Mouse (Mus musculus) adrenal gland, postnatal 14 days (tissue): ENCODE data around the gene Evx2. TPM values are rescaled to one million over a fixed set of nuclear protein-coding genes. Genes with fewer than 3 reads are reported as not detected.

Experiments
- DNase-seq: peaks from one replicate; pipeline ENCODE4 v3.0.0; 2021; ENCODE audit warnings: mixed read lengths
- long read RNA-seq, 2 experiments: library from polyadenylated mRNA; stranded (forward); transcript quantifications; one replicate each; pipeline ENCODE4 v2.0.0; 2021
- total RNA-seq: library from RNA; stranded (reverse); gene quantifications from 2 replicates; pipeline ENCODE4 v1.2.3, GENCODE M21; 2021

Evx2 gene
- not detected in 2 replicates for total RNA-seq
- long read RNA-seq, experiment 1: 0 reads
- long read RNA-seq, experiment 2: 0 reads

DNA sequence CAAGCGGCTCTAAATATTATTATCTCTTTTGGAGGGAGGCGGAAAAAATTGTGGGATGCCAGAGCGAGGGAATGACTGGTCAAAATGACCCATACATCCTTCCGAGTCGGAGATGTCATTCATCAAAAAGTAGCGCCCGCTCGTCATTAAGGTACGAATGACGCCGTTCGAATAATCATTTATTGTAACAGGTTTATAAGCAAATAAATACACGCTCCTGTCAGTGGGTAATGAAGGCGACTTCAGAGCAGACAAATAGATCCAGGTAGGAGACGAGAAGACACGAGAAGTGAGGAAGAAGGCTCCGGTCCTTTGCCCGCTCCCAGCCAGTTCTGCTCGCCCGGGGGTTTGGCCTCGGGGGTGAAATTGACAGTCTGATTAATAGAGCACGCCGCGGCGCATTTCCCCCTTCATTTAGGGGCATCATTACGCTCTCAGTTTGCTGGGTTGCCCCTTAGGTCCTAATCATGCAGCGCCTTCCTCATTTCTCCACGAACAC, at the start of gene Evx2:
TSS of gene Evx2 (minus strand) at position 51 of the 499 bp plus-strand sequence.
- DNase-seq: no peak

GRCm38 (mm10) chr2:74708676-74709075, 49.3 kb upstream of the Evx2 start:
- peak; percentile 61 for DNase-seq

GRCm38 (mm10) chr2:74707599-74707998, 48.2 kb upstream of the Evx2 start:
- DNase-seq: no peak

- no peak for DNase-seq
Measured at GRCm38 (mm10) chr2:74706393-74706960, 47.1 kb upstream of the Evx2 start.

DNA sequence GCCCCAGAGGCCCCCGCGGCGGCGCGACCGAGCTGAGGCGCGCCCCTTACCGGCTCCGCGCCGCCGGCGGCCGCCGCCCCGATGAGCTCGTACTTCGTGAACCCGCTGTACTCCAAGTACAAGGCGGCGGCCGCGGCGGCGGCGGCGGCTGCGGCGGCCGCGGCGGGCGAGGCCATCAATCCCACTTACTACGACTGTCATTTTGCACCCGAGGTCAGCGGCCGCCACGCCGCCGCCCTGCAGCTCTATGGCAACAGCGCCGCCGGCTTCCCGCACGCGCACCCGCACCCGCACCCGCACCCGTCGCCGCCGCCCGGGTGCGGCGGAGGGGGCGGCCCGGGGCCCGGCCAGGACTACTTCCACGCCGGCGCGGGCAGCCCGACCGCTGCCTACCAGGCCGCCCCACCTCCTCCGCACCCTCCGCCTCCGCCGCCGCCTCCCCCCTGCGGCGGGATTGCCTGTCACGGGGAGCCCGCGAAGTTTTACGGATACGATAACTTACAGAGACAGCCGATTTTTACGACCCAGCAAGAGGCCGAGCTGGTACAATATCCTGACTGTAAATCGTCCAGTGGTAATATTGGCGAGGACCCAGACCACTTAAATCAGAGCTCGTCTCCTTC, 46.2 kb upstream of the Evx2 start:
- peak; percentile 86 for DNase-seq

DNA sequence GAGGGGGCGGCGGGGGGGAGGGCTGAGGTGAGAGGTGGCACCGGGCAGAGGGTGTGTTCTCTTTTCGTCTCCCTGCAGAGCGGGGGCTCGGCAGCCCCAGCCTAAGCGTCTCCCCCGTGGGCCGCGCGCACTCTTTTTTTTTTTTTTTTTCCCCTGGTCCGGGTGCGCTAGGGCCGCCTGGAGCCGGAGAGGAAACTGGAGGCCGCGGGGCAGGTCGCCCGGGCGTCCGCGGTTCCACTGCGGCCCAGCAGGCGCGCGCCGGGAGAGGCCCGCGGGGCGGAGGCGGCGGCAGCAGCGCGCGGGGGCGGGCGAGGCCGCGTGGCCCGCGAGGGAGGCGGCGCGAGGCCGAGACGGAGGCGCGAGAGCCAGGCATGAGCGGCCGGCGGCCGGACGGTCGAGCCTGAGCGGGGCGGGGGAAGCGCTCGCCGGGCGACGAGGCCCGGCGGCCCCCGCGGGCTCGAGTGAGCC, 45.7 kb upstream of the Evx2 start:
- peak; percentile 73 for DNase-seq

- peak; percentile 91 for DNase-seq
Measured at GRCm38 (mm10) chr2:74704393-74704998, 45.1 kb upstream of the Evx2 start, which contains the start of gene Hoxd8. TSS of gene Hoxd8 (plus strand) at chr2:74704615.

GRCm38 (mm10) chr2:74703720-74704392, 44.5 kb upstream of the Evx2 start:
- DNase-seq: no peak

DNA sequence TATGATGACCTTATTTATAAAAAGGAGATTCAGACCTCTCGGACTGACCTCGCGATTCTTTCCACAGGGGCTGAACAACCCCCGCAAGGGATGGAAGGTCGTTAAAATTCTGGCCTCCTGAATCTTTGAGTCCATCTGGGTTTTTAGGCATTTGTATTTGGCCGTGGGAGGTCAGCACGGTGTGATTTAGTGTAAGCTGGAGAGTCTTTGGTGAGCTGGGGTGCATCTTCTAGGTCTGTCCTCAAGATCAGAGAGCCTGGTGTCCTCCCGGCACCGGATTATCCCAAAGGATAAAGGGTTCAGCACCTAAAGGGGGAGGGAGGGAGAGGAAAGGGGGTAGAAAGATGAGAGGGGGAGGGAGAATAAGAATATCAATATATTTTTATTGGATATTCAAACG, 44.0 kb upstream of the Evx2 start:
- DNase-seq: no peak

GRCm38 (mm10) chr2:74702820-74703219, 43.5 kb upstream of the Evx2 start:
- no peak for DNase-seq

GRCm38 (mm10) chr2:74701949-74702819, 42.8 kb upstream of the Evx2 start:
- peak; percentile 85 for DNase-seq

DNA sequence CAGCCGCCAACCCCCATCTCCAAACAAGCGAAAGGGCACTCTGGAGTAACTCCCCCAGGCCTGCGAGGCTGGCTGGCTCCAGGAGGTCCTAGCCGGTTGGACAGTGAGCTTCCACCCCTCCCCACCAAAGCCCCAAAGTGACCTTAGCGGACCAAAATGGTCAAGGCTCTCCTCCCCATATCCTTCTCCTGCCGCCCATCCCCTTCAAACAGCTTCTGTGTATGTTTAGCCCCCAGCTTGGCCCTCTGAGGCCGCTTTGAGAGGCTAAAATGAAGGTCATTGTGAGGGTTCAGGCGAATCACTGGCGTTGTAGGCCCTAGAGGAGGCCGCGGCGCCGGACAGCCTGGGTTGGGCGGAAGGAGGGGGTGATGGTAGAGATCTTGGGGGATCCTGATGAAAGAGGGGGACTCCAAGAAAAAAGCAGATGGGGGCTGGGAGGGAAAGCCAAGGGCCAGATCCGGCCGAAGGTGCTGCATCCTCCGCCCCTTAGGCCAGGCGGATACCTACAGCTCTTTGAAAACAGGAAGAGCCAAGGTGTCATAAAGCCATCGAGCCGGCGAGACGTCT, 41.3 kb upstream of the Evx2 start:
- DNase-seq: no peak

DNA sequence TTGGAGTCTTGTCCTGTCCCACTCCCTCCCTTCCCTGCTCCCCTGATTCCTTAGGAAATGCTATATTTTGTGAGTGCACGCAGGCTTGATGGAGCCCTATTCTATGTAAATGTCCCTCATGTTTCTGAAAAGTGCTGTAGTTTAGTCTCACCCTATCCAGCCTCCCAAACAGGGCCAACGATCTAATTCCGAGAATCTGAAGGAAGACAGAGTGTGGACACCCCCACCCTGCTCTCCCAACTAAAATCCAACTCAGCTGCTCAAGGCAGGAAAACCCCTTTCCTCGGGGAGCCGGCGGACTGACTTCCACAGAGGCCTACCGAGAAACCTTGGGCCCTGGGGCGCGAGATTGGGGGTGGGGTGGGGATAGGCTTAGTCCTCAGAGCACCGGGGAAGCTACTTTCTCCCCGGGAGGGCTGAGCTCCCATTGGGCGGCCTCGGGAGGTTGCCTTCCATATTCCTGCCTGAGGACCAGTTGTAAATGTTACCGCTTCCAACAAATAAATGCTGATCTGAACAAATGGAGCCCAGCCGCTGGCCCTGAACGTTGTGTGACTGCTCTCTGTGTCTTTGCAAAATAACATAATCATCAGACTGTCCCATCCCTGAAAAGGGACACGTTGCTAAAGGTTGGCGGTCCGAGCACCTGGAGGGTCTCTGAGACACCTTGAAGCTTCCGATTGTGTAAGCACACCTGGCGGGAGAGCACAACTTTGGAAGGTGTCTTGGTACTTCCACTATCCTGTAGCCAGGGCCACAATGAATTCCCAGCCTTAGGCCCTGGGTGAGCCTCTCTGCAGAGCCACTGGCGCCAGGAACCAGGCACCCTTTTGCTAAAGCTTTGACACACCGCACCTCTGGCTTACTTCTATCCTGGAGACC, 40.5 kb upstream of the Evx2 start:
- no peak for DNase-seq

GRCm38 (mm10) chr2:74699053-74699430, 39.7 kb upstream of the Evx2 start:
- no peak for DNase-seq

DNA sequence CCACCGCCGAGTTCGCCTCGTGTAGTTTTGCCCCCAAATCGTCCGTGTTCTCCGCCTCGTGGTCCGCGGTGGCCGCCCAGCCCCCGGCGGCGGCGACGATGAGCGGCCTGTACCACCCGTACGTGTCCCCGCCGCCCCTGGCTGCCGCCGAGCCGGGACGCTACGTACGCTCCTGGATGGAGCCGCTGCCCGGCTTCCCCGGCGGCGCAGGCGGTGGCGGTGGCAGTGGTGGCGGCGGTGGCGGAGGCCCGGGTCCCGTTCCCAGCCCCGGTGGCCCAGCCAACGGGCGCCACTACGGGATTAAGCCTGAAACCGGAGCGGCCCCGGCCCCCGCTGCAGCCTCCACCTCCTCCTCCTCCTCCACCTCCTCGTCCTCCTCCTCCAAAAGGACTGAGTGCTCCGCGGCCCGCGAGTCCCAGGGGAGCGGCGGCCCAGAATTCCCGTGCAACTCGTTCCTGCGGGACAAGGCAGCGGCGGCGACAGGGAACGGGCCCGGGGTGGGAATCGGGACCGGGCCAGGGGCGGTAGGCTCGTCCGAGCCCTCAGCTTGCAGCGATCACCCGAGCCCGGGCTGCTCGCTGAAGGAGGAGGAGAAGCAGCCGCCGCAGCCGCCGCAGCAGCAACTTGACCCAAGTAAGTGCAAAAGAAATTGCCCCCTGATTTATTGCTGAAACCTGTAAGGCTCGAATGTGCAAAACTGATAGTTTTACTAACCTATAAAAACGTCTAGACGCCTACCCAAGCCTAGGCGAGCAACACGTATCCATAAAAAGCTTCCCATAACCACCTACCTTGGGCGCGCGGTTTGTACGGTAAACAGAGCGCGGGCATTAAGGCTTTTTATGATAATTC, 39.1 kb upstream of the Evx2 start:
- peak; percentile 60 for DNase-seq

DNA sequence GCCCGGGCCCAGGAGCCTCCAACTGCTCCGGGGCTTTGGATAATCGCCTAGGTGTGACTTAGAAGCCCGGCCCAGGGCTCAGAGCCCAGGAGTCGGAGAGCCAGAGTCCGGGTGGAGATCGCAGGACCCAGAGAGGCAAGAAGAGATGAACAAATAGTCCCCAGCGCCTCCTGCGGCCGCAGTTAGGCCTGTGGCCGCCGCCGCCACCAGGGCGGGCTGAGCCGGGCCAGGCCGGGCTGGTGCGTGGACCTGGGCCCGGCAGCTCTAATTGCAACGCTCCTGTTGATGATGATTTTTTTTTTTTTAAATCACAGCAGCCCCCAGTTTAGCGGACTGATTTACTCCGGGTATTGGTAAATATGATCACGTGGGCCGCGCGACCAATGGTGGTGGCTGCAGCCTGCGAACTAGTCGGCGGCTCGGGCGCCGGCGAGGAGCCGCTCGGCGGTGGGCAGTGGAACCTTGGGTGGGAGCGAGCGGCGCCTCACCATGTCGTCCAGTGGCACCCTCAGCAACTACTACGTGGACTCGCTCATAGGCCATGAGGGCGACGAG, 38.3 kb upstream of the Evx2 start, which contains the start of gene Hoxd9:
TSS of gene Hoxd9 (plus strand) at position 161 of the 555 bp plus-strand sequence.
- DNase-seq: peak; percentile 85

DNA sequence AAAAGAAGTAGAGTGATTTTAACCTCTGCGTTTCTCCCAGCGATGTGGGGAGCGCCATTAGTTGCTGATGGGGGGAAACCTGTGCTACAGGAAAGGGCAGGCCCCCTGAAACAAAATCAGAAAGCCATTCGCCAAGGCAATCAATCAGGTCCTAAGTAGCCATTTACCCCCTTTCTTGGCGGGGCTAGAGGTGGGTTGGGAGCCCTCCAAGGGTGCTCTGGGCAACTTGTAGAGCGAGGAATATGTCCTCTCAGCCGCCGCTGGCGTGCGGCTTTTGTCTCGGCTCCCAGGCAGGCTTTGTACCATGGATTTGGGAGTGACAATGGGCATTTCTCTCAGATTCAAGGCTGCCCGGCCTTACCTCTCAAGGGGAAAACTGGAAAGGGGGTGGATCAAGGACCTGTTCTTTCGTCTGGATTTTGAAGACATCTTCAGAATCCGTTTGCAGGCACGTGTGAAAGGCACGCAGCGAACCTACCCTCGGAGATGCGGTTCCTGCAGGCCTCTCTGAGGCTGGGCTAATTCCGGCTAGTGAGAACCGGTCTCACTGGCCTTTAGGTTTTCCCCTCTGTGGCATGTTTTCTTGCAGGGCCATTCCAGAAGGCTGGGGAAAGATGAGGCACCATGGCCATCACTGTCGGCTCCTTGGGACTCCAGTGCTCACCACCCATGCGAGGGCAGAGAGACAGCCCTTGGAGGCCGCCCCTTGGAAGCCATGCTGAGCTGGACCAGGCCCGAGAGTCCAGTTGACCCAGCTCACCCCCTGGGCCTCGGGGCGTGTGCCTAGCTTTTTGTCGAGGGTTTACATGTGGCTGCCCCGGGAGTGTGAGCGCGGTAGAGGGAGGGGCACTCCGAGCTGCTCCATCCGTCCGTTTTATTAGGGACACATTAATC, 37.3 kb upstream of the Evx2 start:
- DNase-seq: no peak
